Mouse (Mus musculus): ENCODE results near the gene Cux2.

DNA sequence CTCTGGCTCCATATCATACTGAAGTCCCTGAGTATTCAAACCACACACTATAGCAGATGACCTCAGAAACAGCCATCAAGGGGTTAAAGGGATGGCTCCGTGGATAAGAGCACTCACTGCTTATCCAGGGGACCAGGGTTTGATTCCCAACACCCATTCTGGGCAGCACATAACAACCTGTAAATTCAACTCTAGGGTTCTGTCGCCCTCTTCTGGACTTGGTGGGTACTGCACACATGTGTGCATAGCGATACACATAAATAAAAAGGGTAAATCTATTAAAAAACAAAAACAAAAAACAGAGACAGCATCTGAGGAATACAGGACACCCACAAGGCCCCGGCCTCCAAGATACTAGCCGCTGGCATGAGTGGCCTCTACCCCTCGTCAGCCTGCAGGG lies 7.7 kb upstream of the Cux2 start:
- no peak for TF ChIP-seq POLR2A (IDR thresholded peaks at IDR 0.05; ENCODE audit: borderline replicate concordance, extremely low read depth, low read depth, low read length)
- peak; percentile 25 for TF ChIP-seq CTCF (IDR thresholded peaks at IDR 0.05; ENCODE audit: insufficient read depth, low read length)
